Mouse (Mus musculus) E14TG2a.4 (cell line): Measurements from ENCODE around the gene Ctcfl.

ENCODE experiments used
- CTCF ChIP-seq: conservative IDR thresholded peaks from 2 replicates; pipeline ENCODE4 v1.5.1; 2014; ENCODE audit warnings: low read length
- POU5F1 ChIP-seq: IDR thresholded peaks from 2 replicates; pipeline ENCODE4 v1.6.1; 2014; ENCODE audit warnings: low read length, borderline replicate concordance

- no peak for TF ChIP-seq CTCF
- TF ChIP-seq POU5F1 = no peak
Measured at GRCm38 (mm10) chr2:173084871-173085270, 34.5 kb downstream of the Ctcfl start.
